Mouse (Mus musculus): ENCODE data around the gene Cdc14a. TPM values are rescaled to one million over a fixed set of nuclear protein-coding genes. Genes with fewer than 3 reads are reported as not detected.

Gene Cdc14a
- 3.9 and 5.5 TPM in 2 replicates for polyA plus RNA-seq (2015; fragmentation: Nextera tagmentation; extraction: Ambion mirVana)

GRCm38 (mm10) chr3:116423353-116424159 is at the start of gene Cdc14a:
Cdc14a (minus strand) TSS chr3:116424032.
- H3K27ac ChIP-seq: peak within 1 kb of the TSS; percentile 93
- no peaks in the 10 kb centered on the region for H3K27me3 ChIP-seq
- WGBS: under 1% methylated on average over 61 of the region's 64 CpGs
- no peaks in the 10 kb centered on the region for H3K36me3 ChIP-seq
- peak; percentile 90 for ATAC-seq (replicated peaks; ENCODE audit: insufficient number of reproducible peaks, insufficient read depth, low FRiP score, low read depth)
- H3K9ac ChIP-seq: peak within 1 kb of the TSS; percentile 79
- peak within 1 kb of the TSS; percentile 93 for H3K4me2 ChIP-seq
- no peaks in the 10 kb centered on the region for H3K9me3 ChIP-seq (replicated peaks)
- peaks cover 6% of the 10 kb centered on the region; the same call in 1 of the 2 replicates for H3K4me1 ChIP-seq (replicated peaks)
- H3K4me3 ChIP-seq: peak within 1 kb of the TSS; percentile 78

GRCm38 (mm10) chr3:116465709-116466108 is 41.9 kb upstream of the Cdc14a start:
- Histone ChIP-seq H3K27ac (no peak overlapping the region), H3K4me2 (no peak overlapping the region), H3K4me3 (no peak overlapping the region), H3K4me1 (replicated peaks) (no peaks in the 10 kb centered on the region), H3K27me3 (no peaks in the 10 kb centered on the region), H3K36me3 (no peaks in the 10 kb centered on the region), H3K9me3 (replicated peaks) (no peaks in the 10 kb centered on the region), H3K9ac (no peak overlapping the region)
- ATAC-seq (replicated peaks; ENCODE audit: insufficient number of reproducible peaks, insufficient read depth, low FRiP score, low read depth): no peak
- WGBS: 87% methylated on average over 12 of the region's 12 CpGs

DNA sequence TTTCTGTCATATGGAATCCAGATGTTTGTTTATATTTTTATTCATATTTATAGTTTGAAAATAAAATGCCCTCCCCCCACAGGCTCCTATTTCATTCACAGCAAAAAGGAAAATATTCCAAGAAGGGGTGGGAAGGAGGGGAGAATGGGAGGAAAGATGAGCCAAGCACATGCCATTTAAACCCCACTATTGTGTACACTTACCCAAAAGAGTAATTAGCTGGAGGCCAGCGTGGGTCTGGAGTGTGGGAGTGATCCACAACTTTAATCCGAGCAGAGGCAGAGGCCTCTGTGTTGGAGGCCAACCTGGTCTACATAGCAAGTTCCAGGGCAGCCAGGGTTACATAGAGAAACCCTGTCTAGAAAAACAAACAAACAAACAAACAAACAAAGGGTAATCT is 40.5 kb upstream of the Cdc14a start:
- H3K27ac ChIP-seq: no peak overlapping the region
- ATAC-seq (replicated peaks; ENCODE audit: insufficient number of reproducible peaks, insufficient read depth, low FRiP score, low read depth): no peak
- no peaks in the 10 kb centered on the region for H3K4me1 ChIP-seq (replicated peaks)
- no peak overlapping the region for H3K9ac ChIP-seq
- no peaks in the 10 kb centered on the region for H3K36me3 ChIP-seq
- no peak overlapping the region for H3K4me3 ChIP-seq
- 54% methylated on average over 2 of the region's 2 CpGs for WGBS
- no peaks in the 10 kb centered on the region for H3K9me3 ChIP-seq (replicated peaks)
- H3K27me3 ChIP-seq: no peaks in the 10 kb centered on the region
- no peak overlapping the region for H3K4me2 ChIP-seq

DNA sequence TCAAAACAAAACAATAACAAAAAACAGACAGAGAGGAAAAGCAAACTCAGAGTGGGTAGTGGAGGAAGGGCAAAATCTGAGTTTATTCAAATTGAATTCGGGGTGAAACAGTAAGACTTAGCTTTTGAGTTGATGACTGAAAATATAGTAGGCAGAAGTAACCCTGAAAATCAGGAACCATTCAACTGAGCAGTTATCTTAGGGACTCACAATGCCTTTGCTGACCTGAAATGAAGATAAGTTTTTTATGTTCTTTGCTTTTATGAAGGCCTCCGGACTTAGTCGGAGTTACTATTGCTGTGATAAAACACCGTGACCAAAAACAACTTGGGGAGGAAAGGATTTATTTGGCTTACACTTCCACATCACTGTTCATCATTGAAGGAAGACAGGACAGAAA is 37.2 kb upstream of the Cdc14a start:
- Histone ChIP-seq H3K27ac (no peak overlapping the region), H3K9ac (no peak overlapping the region), H3K4me3 (no peak overlapping the region), H3K4me1 (replicated peaks) (no peaks in the 10 kb centered on the region), H3K36me3 (no peaks in the 10 kb centered on the region), H3K4me2 (no peak overlapping the region), H3K9me3 (replicated peaks) (0 out of 2 replicates have a peak, but pooled peaks cover 6% of the 10 kb centered on the region), H3K27me3 (no peaks in the 10 kb centered on the region)
- no peak for ATAC-seq (replicated peaks; ENCODE audit: insufficient number of reproducible peaks, insufficient read depth, low FRiP score, low read depth)
- 76% methylated on average over 4 of the region's 4 CpGs for WGBS

DNA sequence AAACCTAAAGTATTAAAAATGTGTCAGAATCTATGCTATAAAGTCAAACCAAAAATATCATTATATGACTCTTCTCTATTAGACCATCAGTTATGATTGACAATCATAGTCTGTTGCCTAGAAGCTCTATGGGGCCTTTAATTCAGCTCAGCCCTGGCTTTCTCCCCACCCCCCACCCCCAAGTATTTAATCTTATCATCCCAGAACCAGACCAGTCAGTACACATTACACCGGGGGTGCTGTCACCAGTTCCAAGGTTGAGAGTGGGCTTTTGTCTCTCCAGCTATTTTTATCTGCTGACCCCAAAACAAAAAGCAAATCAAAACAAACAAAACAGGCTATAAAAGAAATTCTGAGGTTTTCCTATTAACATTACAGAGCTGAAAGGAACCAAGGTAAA is 30.7 kb upstream of the Cdc14a start:
- H3K27me3 ChIP-seq: no peaks in the 10 kb centered on the region
- ATAC-seq (replicated peaks; ENCODE audit: insufficient number of reproducible peaks, insufficient read depth, low FRiP score, low read depth): no peak
- H3K27ac ChIP-seq: no peak overlapping the region
- 19% methylated on average over 1 of the region's 1 CpGs for WGBS
- no peak overlapping the region for H3K4me3 ChIP-seq
- no peaks in the 10 kb centered on the region for H3K36me3 ChIP-seq
- no peaks in the 10 kb centered on the region for H3K4me1 ChIP-seq (replicated peaks)
- H3K9me3 ChIP-seq (replicated peaks): 0 out of 2 replicates have a peak, but pooled peaks cover 6% of the 10 kb centered on the region
- H3K4me2 ChIP-seq: no peak overlapping the region
- H3K9ac ChIP-seq: no peak overlapping the region

DNA sequence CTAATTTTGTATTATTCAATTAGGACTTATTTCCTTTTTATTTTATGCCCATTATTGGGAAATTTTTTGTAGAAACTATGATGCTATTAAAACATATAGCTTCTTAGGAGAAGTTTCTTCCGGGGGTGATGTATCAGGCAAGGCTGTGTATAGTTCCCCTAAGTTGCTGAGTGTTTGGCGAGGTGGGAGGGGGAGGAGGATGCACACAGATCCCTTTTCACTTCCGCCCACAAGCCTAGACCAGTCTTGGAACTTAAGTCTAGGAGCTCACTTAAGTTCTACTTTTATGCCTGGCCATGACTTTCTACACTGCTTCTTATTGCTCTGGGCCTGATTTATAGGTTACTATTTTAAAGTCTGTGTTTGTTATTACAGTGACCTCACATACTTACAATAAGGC is 26.9 kb upstream of the Cdc14a start:
- Histone ChIP-seq H3K4me2 (no peak overlapping the region), H3K4me1 (replicated peaks) (no peaks in the 10 kb centered on the region), H3K4me3 (no peak overlapping the region), H3K9ac (no peak overlapping the region), H3K27ac (no peak overlapping the region), H3K27me3 (no peaks in the 10 kb centered on the region), H3K9me3 (replicated peaks) (no peaks in the 10 kb centered on the region), H3K36me3 (no peaks in the 10 kb centered on the region)
- 72% methylated on average over 3 of the region's 3 CpGs for WGBS
- no peak for ATAC-seq (replicated peaks; ENCODE audit: insufficient number of reproducible peaks, insufficient read depth, low FRiP score, low read depth)

DNA sequence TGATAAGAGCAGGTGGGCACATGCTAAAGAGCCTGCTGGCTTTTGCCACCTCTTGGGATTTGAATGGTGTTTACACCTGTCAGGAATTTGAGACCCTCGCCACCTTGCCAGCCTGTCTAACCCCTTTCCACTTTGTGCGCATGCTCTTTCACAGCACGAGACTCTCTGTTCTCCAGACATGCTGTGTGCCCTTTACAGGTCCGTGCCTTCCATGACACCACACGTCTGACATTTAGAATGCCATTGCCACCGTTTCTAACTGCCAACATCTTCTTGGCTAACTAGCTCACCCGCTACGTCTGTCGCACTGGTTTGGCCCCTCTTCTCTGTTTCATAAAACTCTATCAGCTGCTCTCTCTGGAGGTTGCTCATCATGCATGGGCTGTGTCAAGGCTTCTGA is 20.5 kb upstream of the Cdc14a start:
- no peak for ATAC-seq (replicated peaks; ENCODE audit: insufficient number of reproducible peaks, insufficient read depth, low FRiP score, low read depth)
- 82% methylated on average over 9 of the region's 9 CpGs for WGBS
- no peaks in the 10 kb centered on the region for H3K36me3 ChIP-seq
- H3K4me3 ChIP-seq: no peak overlapping the region
- no peaks in the 10 kb centered on the region for H3K27me3 ChIP-seq
- no peak overlapping the region for H3K27ac ChIP-seq
- H3K4me1 ChIP-seq (replicated peaks): no peaks in the 10 kb centered on the region
- H3K9me3 ChIP-seq (replicated peaks): no peaks in the 10 kb centered on the region
- no peak overlapping the region for H3K4me2 ChIP-seq
- no peak overlapping the region for H3K9ac ChIP-seq

DNA sequence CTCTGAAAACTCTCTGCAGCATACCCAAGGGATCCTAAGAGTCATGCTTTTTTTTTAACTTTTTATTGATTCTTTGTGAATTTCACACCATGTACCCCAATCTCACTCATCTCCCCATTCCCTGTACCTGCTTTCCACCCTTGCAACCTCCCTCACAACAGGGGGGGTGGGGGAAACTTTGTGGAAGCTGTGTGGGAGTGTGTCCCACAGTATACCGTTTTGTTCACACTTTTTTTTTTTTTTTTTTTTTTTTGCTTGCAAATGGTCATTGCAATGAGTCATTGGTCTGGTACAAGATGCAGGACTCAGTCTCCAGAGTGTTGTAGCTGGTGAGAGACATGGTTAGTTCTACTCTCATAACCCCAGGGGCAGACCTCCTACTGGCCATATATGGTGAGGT is 19.0 kb upstream of the Cdc14a start:
- Histone ChIP-seq H3K4me3 (no peak overlapping the region), H3K4me2 (no peak overlapping the region), H3K27ac (no peak overlapping the region), H3K9ac (no peak overlapping the region), H3K27me3 (no peaks in the 10 kb centered on the region), H3K36me3 (no peaks in the 10 kb centered on the region), H3K9me3 (replicated peaks) (no peaks in the 10 kb centered on the region), H3K4me1 (replicated peaks) (no peaks in the 10 kb centered on the region)
- WGBS: 69% methylated on average over 1 of the region's 1 CpGs
- ATAC-seq (replicated peaks; ENCODE audit: insufficient number of reproducible peaks, insufficient read depth, low FRiP score, low read depth): no peak

- Histone ChIP-seq H3K36me3 (no peaks in the 10 kb centered on the region), H3K4me1 (replicated peaks) (peaks cover 3% of the 10 kb centered on the region; the same call in 1 of the 2 replicates), H3K4me3 (no peak overlapping the region), H3K9ac (no peak overlapping the region), H3K27me3 (no peaks in the 10 kb centered on the region), H3K4me2 (no peak overlapping the region), H3K9me3 (replicated peaks) (no peaks in the 10 kb centered on the region), H3K27ac (no peak overlapping the region)
- 90% methylated on average over 15 of the region's 15 CpGs for WGBS
- ATAC-seq (replicated peaks; ENCODE audit: insufficient number of reproducible peaks, insufficient read depth, low FRiP score, low read depth): no peak
These were observed 17.8 kb upstream of the Cdc14a start for GRCm38 (mm10) chr3:116441518-116442205.

DNA sequence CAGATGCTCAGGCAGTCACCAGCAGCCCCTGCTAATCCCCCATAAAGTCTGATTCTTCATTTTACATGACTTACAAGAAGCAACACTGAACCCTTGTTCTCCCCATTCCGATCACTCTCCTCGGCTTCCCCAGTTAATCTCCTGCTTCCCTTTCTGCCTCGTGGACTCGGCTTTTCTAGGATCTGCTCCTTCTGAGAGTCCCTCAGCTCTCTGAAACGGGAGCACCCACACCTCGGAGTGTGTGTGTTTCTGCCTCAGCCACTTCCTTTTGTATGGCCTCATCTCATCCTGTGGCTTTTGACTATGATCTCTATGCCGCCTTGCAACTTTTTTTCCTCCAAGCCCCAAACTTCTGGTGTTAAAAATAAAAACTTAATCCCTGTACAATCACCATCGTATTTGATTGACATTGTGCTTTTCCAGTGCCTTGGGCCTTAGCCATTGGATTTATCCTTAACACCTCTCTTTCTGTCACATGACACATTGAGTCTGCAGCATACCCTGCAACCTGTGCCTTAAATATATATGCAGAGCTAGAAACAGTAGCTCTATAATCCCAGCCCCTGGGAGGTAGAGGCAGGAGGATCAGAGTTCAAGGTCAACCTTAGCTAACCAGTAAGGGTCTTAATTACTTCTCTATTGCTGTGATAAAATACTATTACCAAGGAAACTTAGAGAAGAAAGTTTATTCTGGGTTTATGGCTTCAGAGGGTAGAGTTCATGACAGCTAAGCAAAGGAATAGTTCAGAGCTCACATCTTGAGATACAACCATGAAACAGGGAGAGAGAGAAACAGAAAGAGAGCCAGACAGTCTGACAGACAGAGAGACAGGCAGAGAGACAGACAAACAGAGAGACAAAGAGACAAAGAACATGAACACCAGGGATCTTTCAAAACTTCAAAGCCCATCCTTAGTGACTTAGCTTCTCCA is 16.5 kb upstream of the Cdc14a start:
- H3K4me1 ChIP-seq (replicated peaks): peaks cover 3% of the 10 kb centered on the region; the same call in 1 of the 2 replicates
- no peak overlapping the region for H3K9ac ChIP-seq
- H3K4me3 ChIP-seq: no peak overlapping the region
- no peak overlapping the region for H3K27ac ChIP-seq
- H3K36me3 ChIP-seq: no peaks in the 10 kb centered on the region
- no peak for ATAC-seq (replicated peaks; ENCODE audit: insufficient number of reproducible peaks, insufficient read depth, low FRiP score, low read depth)
- no peaks in the 10 kb centered on the region for H3K9me3 ChIP-seq (replicated peaks)
- no peak overlapping the region for H3K4me2 ChIP-seq
- H3K27me3 ChIP-seq: no peaks in the 10 kb centered on the region
- 64% methylated on average over 8 of the region's 8 CpGs for WGBS

Measured in heart, embryonic 15.5 days (tissue).